Mouse (Mus musculus) heart, adult 2 months (tissue): ENCODE results near the gene Ttc28. TPM values are rescaled to one million over a fixed set of nuclear protein-coding genes. Genes with fewer than 3 reads are reported as not detected.

Source experiments
- DNase-seq, 2 experiments: peaks; one replicate each; pipeline ENCODE4 v3.0.0; 2021
- H3K27ac ChIP-seq: fragments of 200-600 bp; 2 replicates; pipeline ENCODE4 v1.8.1; 2022
- H3K27me3 ChIP-seq: fragments of 200-500 bp; 2 replicates; pipeline ENCODE4 v1.6.1; 2012; ENCODE audit warnings: mild to moderate bottlenecking, low read length, inconsistent platforms, mixed read lengths; ENCODE audit not compliant: control insufficient read depth, insufficient read depth
- H3K36me3 ChIP-seq: fragments of 200-500 bp; 2 replicates; pipeline ENCODE4 v1.6.1; 2012; ENCODE audit warnings: low read length, inconsistent platforms; ENCODE audit not compliant: control insufficient read depth, insufficient read depth
- H3K4me1 ChIP-seq: fragments of 200-500 bp; 2 replicates; pipeline ENCODE4 v1.6.1; 2011; ENCODE audit warnings: low read length; ENCODE audit not compliant: control insufficient read depth, insufficient read depth
- H3K4me3 ChIP-seq: fragments of 200-600 bp; 2 replicates; pipeline ENCODE4 v1.8.1; 2022
- H3K79me2 ChIP-seq: fragments of 200-500 bp; replicated peaks from 2 replicates; pipeline ENCODE4 v1.6.1; 2012; ENCODE audit warnings: mild to moderate bottlenecking, inconsistent platforms, low read length, moderate library complexity, mixed read lengths; ENCODE audit not compliant: control insufficient read depth, insufficient read depth
- H3K9ac ChIP-seq: fragments of 200-500 bp; 2 replicates; pipeline ENCODE4 v1.6.1; 2012; ENCODE audit warnings: low read depth, mild to moderate bottlenecking, control low read depth, inconsistent platforms, low read length, mixed read lengths
- CTCF ChIP-seq: fragments of 200-600 bp; IDR thresholded peaks from 2 replicates; pipeline ENCODE4 v1.8.1; 2022; ENCODE audit warnings: antibody characterized with exemption, mild to moderate bottlenecking, moderate library complexity
- EP300 ChIP-seq: fragments of 200-500 bp; IDR thresholded peaks from 2 replicates; pipeline ENCODE4 v1.6.1; 2011; ENCODE audit warnings: low read depth, low read length, control low read depth; ENCODE audit not compliant: insufficient read depth
- POLR2A ChIP-seq: fragments of 200-500 bp; IDR thresholded peaks from 2 replicates; pipeline ENCODE4 v1.6.1; 2011; ENCODE audit warnings: mild to moderate bottlenecking, low read depth, low read length, control low read depth; ENCODE audit not compliant: insufficient read depth
- WGBS: fragments of 180-500 bp; shearing (Covaris S2); methylation state at CpG from one replicate; pipeline ENCODE4 v1.1.7; 2018; 5-methylcytosine and 5-hydroxymethylcytosine counted together
- intact Hi-C: fragments of 180-260 bp; cut with DNase I; formaldehyde crosslinking; loops from one replicate; pipeline ENCODE4 v1.15.1; 2025
- polyA plus RNA-seq: library from polyadenylated mRNA; depleted of rRNA; stranded (reverse); fragments of >200 nt; gene quantifications from 2 replicates; pipeline ENCODE4 v1.2.3, GENCODE M21; 2012
- total RNA-seq, 2 experiments: library from RNA; stranded (reverse); gene quantifications; 2 replicates each; pipeline ENCODE4 v1.2.3; 2021

Gene Ttc28
- total and polyA plus RNA-seq, 3 experiments, result 7.2 to 15.0 (median 12.3) TPM

DNA sequence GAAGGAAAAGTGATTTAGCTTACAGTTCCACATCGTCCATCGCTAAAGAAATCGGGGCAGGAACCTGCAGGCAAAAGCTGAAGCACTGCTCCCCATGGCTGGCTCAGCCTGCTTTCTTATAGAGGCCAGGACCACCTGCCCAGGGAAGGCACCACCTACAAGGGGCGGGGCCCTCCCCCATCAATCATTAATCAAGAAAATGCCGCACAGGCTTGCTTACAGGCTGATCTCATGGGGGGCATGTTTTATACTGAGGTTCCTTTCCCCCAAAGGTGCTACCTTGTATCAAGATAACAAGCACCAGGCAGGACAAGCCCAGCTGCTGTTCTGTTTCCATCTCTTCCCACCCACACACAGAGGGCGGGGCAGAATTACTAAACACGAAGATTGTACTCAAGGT, 419.1 kb downstream of the Ttc28 start:
- no peaks in the 10 kb centered on the region for H3K36me3 ChIP-seq
- intact Hi-C loops, result no loop called here
- no peak for TF ChIP-seq EP300
- no peak for TF ChIP-seq CTCF
- no peak for TF ChIP-seq POLR2A

DNA sequence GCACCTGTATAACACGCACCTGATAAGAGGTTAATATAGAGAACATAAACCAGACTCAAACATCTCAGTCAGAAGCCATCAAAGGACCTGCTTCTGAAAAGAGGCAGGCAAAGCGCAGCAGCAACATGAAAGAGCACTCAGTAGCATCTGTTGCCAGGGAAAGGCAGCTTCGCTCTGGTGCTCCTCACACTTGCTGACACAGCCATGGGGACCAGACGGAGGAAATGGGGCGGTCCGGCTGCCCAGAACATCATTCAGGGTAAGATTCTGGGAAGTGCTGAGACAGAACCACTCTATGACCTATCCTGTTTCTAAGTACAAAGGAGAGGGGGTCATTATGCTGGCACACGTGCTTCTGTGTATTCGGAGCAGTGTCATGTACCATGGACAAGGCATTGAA, 421.2 kb downstream of the Ttc28 start:
- H3K27ac ChIP-seq, result no peak overlapping the region
- DNase-seq, result no peak
- intact Hi-C loops, result no loop called here
- no peaks in the 10 kb centered on the region for H3K79me2 ChIP-seq
- no peak overlapping the region for H3K4me3 ChIP-seq
- no peaks in the 10 kb centered on the region for H3K27me3 ChIP-seq
- no peak overlapping the region for H3K9ac ChIP-seq
- no peak for TF ChIP-seq EP300
- no peak for TF ChIP-seq POLR2A
- no peak for TF ChIP-seq CTCF
- H3K36me3 ChIP-seq, result no peaks in the 10 kb centered on the region
- 72% methylated on average over 8 of the region's 8 CpGs for WGBS
- no peaks in the 10 kb centered on the region for H3K4me1 ChIP-seq

More for the DNA sequence above, 419.1 kb downstream of the Ttc28 start:
- no peak overlapping the region for H3K9ac ChIP-seq
- 64% methylated on average over 7 of the region's 7 CpGs for WGBS
- no peak overlapping the region for H3K4me3 ChIP-seq
- H3K27ac ChIP-seq, result no peak overlapping the region
- H3K79me2 ChIP-seq, result no peaks in the 10 kb centered on the region
- no peaks in the 10 kb centered on the region for H3K4me1 ChIP-seq
- no peak for DNase-seq
- H3K27me3 ChIP-seq, result no peaks in the 10 kb centered on the region

DNA sequence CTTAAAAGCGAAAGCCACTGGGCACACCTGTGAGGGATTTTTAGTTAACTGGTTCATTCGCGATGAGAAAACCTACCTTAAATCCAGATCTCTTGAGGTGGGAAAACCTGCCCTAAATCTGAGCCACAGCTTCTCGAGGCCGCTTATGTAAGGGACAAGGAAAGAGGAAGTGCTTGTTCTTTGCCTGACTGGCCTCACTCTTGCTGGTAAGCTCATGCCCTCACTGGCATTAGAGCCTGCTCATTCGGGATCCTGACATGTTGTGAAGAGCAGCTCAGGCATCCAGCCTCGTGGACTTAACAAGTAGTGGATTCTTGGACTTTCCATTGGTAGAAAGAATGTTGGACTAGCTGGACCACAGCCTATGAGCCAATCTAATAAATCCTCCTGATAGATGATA, 422.1 kb downstream of the Ttc28 start:
- Histone ChIP-seq H3K27me3 (no peaks in the 10 kb centered on the region), H3K79me2 (no peaks in the 10 kb centered on the region), H3K27ac (no peak overlapping the region), H3K36me3 (no peaks in the 10 kb centered on the region), H3K4me1 (no peaks in the 10 kb centered on the region), H3K4me3 (no peak overlapping the region), H3K9ac (no peak overlapping the region)
- whole genome bisulfite sequencing, result 67% methylated on average over 7 of the region's 7 CpGs
- no peak for DNase-seq
- TF ChIP-seq EP300 (no peak), CTCF (no peak), POLR2A (no peak)
- intact Hi-C loops, result no loop called here

DNA sequence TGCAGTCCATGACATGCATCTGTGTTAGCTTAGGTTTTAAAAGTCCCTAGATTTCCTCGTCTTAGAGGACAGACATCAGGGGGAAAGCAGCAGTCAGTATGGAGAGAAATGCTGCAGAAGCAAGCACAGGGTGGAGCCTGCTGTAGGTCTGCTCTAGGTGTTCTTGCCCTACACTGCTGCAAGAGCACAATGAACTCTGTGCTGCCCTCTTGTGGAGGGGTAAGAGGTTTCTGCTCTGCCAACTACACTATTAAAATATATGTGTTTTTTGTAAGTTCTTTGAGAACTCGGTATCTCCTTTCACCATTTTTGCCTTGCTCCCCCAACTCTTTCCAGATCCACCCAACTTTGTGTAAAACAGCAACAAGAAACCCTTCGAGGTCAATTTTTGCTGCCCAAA, 425.1 kb downstream of the Ttc28 start:
- H3K4me3 ChIP-seq, result no peak overlapping the region
- no peaks in the 10 kb centered on the region for H3K79me2 ChIP-seq
- no peaks in the 10 kb centered on the region for H3K27me3 ChIP-seq
- no peak for TF ChIP-seq EP300
- peak; percentile 39 for TF ChIP-seq CTCF
- TF ChIP-seq POLR2A, result no peak
- no peak for DNase-seq
- H3K36me3 ChIP-seq, result no peaks in the 10 kb centered on the region
- intact Hi-C loops, result no loop called here
- 91% methylated on average over 3 of the region's 3 CpGs for WGBS
- H3K4me1 ChIP-seq, result no peaks in the 10 kb centered on the region
- no peak overlapping the region for H3K9ac ChIP-seq
- H3K27ac ChIP-seq, result no peak overlapping the region

DNA sequence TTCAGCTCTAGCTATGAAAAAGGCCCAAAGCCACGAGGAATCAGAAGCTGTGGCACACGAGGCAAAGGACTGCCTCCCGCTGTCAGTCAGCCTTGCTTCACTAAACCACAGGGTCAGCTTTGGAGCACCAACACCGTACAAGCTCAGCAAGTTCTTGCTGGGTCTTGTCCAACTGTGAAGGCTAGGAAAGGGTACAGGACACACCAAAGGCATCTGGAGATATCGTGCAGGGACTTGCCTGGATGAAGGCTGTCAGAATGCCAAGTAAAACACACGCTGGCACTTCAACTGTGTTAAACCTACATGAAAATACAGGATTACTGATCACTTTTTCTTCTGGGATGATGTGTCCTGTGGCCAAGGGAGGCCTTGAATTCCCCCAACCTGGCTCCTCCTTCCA, 430.6 kb downstream of the Ttc28 start:
- WGBS, result 35% methylated on average over 6 of the region's 6 CpGs
- no peaks in the 10 kb centered on the region for H3K4me1 ChIP-seq
- no peak overlapping the region for H3K9ac ChIP-seq
- H3K36me3 ChIP-seq, result no peaks in the 10 kb centered on the region
- intact Hi-C loops, result no loop called here
- DNase-seq, result no peak
- H3K27me3 ChIP-seq, result no peaks in the 10 kb centered on the region
- no peak overlapping the region for H3K27ac ChIP-seq
- no peak for TF ChIP-seq POLR2A
- TF ChIP-seq EP300, result no peak
- no peak for TF ChIP-seq CTCF
- H3K79me2 ChIP-seq, result no peaks in the 10 kb centered on the region
- H3K4me3 ChIP-seq, result no peak overlapping the region

DNA sequence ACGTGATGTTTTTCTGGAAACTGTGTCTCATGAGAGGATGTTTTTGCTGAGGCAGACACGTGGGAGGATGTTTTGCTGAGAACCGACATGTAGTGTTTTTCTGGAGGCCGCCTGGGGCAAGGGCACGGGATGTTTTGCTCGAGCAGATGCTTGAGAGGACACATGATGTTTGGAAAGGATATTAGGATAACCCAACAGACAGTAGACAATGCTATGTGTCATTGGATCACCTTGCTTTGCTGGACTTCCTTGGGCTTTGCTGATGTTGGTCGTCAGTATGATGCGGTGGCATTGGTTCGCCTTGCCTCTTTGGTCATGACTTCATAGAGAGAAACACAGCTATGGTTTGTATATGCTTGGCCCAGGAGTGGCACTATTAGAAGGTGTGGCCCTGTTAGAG, 434.2 kb downstream of the Ttc28 start:
- Histone ChIP-seq H3K27ac (no peak overlapping the region), H3K27me3 (no peaks in the 10 kb centered on the region), H3K79me2 (no peaks in the 10 kb centered on the region), H3K4me1 (no peaks in the 10 kb centered on the region), H3K36me3 (no peaks in the 10 kb centered on the region), H3K9ac (no peak overlapping the region), H3K4me3 (no peak overlapping the region)
- intact Hi-C loops, result no loop called here
- no peak for TF ChIP-seq POLR2A
- TF ChIP-seq EP300, result no peak
- no peak for TF ChIP-seq CTCF
- WGBS, result 68% methylated on average over 9 of the region's 9 CpGs
- DNase-seq, result no peak
